ENCODE assay signal across 18 mouse cellular contexts in the genomic region with DNA sequence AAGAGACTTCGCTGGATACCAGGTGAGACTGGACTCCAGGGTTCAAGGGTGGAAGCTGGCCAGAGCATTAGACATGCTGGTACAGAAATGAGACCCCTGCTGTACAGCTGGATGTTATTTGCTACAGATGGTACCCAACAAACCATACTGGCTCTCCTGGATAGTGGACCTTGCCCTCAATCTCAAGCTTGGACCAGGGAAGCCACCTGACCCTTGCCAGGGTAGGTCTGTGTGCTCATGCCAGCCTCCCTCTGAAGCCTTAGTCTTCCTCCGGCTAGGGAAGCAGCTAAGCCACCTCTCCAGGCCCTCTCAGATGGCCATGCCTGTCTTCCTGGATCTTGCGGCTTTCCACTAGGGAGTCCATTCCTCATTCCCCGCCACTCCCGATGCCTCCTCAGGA.
DNase-seq lines count a peak whose midpoint lies in the region; ATAC-seq and TF ChIP-seq lines count a peak whose summit lies in the region.
"Had no signal": no experiment of that assay in that cellular context is flagged by ENCODE, and none has a peak within 500 bp of the region (broad histone marks: within the 10 kb centered on the region; RNA-seq: fewer than 3 reads in every experiment).

No protein-coding gene starts in this region.

- TF ChIP-seq CTCF in kidney, adult 2 months (conservative IDR thresholded peaks at IDR 0.05; ENCODE audit: insufficient read depth, insufficient read length, low read depth, low read length), result no peak
- TF ChIP-seq CTCF in midbrain, postnatal 0 days (IDR thresholded peaks at IDR 0.05), result no peak
- no peak for TF ChIP-seq CTCF in stomach, postnatal 0 days (IDR thresholded peaks at IDR 0.05; ENCODE audit: low read depth)

- peaks cover 3% of the 10 kb centered on the region; the same call in 1 of the 2 replicates for H3K27me3 ChIP-seq in hindbrain, embryonic 10.5 days (ENCODE audit: insufficient read depth, poor library complexity, severe bottlenecking)
- H3K27me3 ChIP-seq in hindbrain, embryonic 11.5 days (ENCODE audit: control insufficient read depth, insufficient read depth, low read length), result no peaks in the 10 kb centered on the region; the same call in 1 of the 2 replicates
- H3K27me3 ChIP-seq in kidney, adult 2 months (replicated peaks; ENCODE audit: control insufficient read depth, insufficient read depth, low read length), result no peaks in the 10 kb centered on the region
- no peaks in the 10 kb centered on the region for H3K27me3 ChIP-seq in kidney, embryonic 16.5 days (ENCODE audit: insufficient read depth, low read length)
- H3K27me3 ChIP-seq in midbrain, embryonic 10.5 days (ENCODE audit: low read depth, poor library complexity, severe bottlenecking), result 0 out of 2 replicates have a peak, but pooled peaks cover 11% of the 10 kb centered on the region
- H3K27me3 ChIP-seq in midbrain, postnatal 0 days (ENCODE audit: insufficient read depth, low read length), result no peaks in the 10 kb centered on the region
- H3K27me3 ChIP-seq in stomach, postnatal 0 days (ENCODE audit: control insufficient read depth, insufficient read depth, low read length), result no peaks in the 10 kb centered on the region
- H3K27me3 ChIP-seq: embryonic facial prominence, embryonic 13.5 days; forebrain, embryonic 13.5 days; heart, embryonic 12.5 days; hindbrain, embryonic 12.5 days had no signal

- no peak for TF ChIP-seq EP300 in stomach, postnatal 0 days (optimal IDR thresholded peaks at IDR 0.05)

- no peak overlapping the region for H3K4me2 ChIP-seq in hindbrain, embryonic 11.5 days (replicated peaks; ENCODE audit: low read depth, low read length)
- H3K4me2 ChIP-seq in kidney, embryonic 16.5 days (replicated peaks; ENCODE audit: low read depth, low read length), result no peak overlapping the region
- H3K4me2 ChIP-seq in midbrain, postnatal 0 days (ENCODE audit: low read depth, low read length, poor library complexity, severe bottlenecking), result no peak overlapping the region
- no peak overlapping the region for H3K4me2 ChIP-seq in stomach, postnatal 0 days (replicated peaks; ENCODE audit: low read depth)
- H3K4me2 ChIP-seq: embryonic facial prominence, embryonic 13.5 days; forebrain, embryonic 13.5 days; heart, embryonic 12.5 days; hindbrain, embryonic 12.5 days had no signal

- H3K9ac ChIP-seq in hindbrain, embryonic 11.5 days (ENCODE audit: low read depth, low read length), result no peak overlapping the region
- H3K9ac ChIP-seq in kidney, embryonic 16.5 days (replicated peaks; ENCODE audit: low read length), result no peak overlapping the region
- H3K9ac ChIP-seq in midbrain, postnatal 0 days (replicated peaks; ENCODE audit: low read length, poor library complexity, severe bottlenecking), result no peak overlapping the region
- no peak overlapping the region for H3K9ac ChIP-seq in stomach, postnatal 0 days (ENCODE audit: low read length)
- H3K9ac ChIP-seq: embryonic facial prominence, embryonic 13.5 days; forebrain, embryonic 13.5 days; heart, embryonic 12.5 days; hindbrain, embryonic 12.5 days had no signal

- H3K4me3 ChIP-seq in hindbrain, embryonic 10.5 days, result no peak overlapping the region
- no peak overlapping the region for H3K4me3 ChIP-seq in hindbrain, embryonic 11.5 days (ENCODE audit: low read depth, low read length)
- no peak overlapping the region for H3K4me3 ChIP-seq in kidney, adult 2 months (ENCODE audit: insufficient read depth, low read depth, low read length)
- H3K4me3 ChIP-seq in kidney, embryonic 16.5 days (ENCODE audit: low read length), result no peak overlapping the region
- no peak overlapping the region for H3K4me3 ChIP-seq in midbrain, embryonic 10.5 days
- H3K4me3 ChIP-seq in midbrain, postnatal 0 days (ENCODE audit: low read depth, low read length), result no peak overlapping the region
- no peak overlapping the region for H3K4me3 ChIP-seq in stomach, postnatal 0 days (ENCODE audit: low read depth, low read length)
- H3K4me3 ChIP-seq: embryonic facial prominence, embryonic 13.5 days; forebrain, embryonic 13.5 days; gastrocnemius, adult 2 months; heart, embryonic 12.5 days; hindbrain, embryonic 12.5 days had no signal

- no peak for ATAC-seq in hindbrain, embryonic 11.5 days (ENCODE audit: low FRiP score)
- ATAC-seq in kidney, embryonic 16.5 days (ENCODE audit: low FRiP score, low TSS enrichment), result no peak
- no peak for ATAC-seq in midbrain, postnatal 0 days (ENCODE audit: low FRiP score)
- no peak for ATAC-seq in stomach, postnatal 0 days (ENCODE audit: low FRiP score, low TSS enrichment)
- ATAC-seq: forebrain, embryonic 13.5 days had no signal

- no peaks in the 10 kb centered on the region for H3K9me3 ChIP-seq in hindbrain, embryonic 10.5 days
- H3K9me3 ChIP-seq in hindbrain, embryonic 11.5 days (ENCODE audit: control insufficient read depth, low read length), result no peaks in the 10 kb centered on the region
- H3K9me3 ChIP-seq in kidney, embryonic 16.5 days (ENCODE audit: low read length), result no peaks in the 10 kb centered on the region
- no peaks in the 10 kb centered on the region for H3K9me3 ChIP-seq in midbrain, embryonic 10.5 days (replicated peaks)
- H3K9me3 ChIP-seq in midbrain, postnatal 0 days (ENCODE audit: low read length), result no peaks in the 10 kb centered on the region
- no peaks in the 10 kb centered on the region for H3K9me3 ChIP-seq in stomach, postnatal 0 days (ENCODE audit: control insufficient read depth, low read length)
- H3K9me3 ChIP-seq: embryonic facial prominence, embryonic 13.5 days; forebrain, embryonic 13.5 days; heart, embryonic 12.5 days; hindbrain, embryonic 12.5 days had no signal

- peaks cover 64% of the 10 kb centered on the region for H3K4me1 ChIP-seq in hindbrain, embryonic 10.5 days (replicated peaks)
- peaks cover 16% of the 10 kb centered on the region for H3K4me1 ChIP-seq in hindbrain, embryonic 11.5 days (replicated peaks; ENCODE audit: control insufficient read depth, insufficient read depth, low read length)
- H3K4me1 ChIP-seq in kidney, adult 2 months (ENCODE audit: control insufficient read depth, insufficient read depth, low read length), result no peaks in the 10 kb centered on the region
- peaks cover 16% of the 10 kb centered on the region for H3K4me1 ChIP-seq in kidney, embryonic 16.5 days (ENCODE audit: insufficient read depth, low read length)
- H3K4me1 ChIP-seq in midbrain, embryonic 10.5 days, result peaks cover 60% of the 10 kb centered on the region
- peaks cover 17% of the 10 kb centered on the region for H3K4me1 ChIP-seq in midbrain, postnatal 0 days (ENCODE audit: insufficient read depth, low read length)
- peaks cover 2% of the 10 kb centered on the region for H3K4me1 ChIP-seq in stomach, postnatal 0 days (replicated peaks; ENCODE audit: control insufficient read depth, insufficient read depth)

- 0 out of 2 replicates have a peak overlapping the region, but pooled peaks have one; percentile 90 for H3K27ac ChIP-seq in hindbrain, embryonic 10.5 days
- H3K27ac ChIP-seq in hindbrain, embryonic 11.5 days (ENCODE audit: low read depth, low read length), result no peak overlapping the region
- no peak overlapping the region for H3K27ac ChIP-seq in kidney, adult 2 months (ENCODE audit: insufficient read depth, low read depth, low read length)
- H3K27ac ChIP-seq in kidney, embryonic 16.5 days (ENCODE audit: low read length), result no peak overlapping the region
- H3K27ac ChIP-seq in midbrain, embryonic 10.5 days (replicated peaks), result peak overlapping the region; percentile 89
- no peak overlapping the region for H3K27ac ChIP-seq in midbrain, postnatal 0 days (ENCODE audit: low read depth, low read length)
- 0 out of 2 replicates have a peak overlapping the region, but pooled peaks have one; percentile 45 for H3K27ac ChIP-seq in stomach, postnatal 0 days (replicated peaks)
- H3K27ac ChIP-seq: embryonic facial prominence, embryonic 13.5 days; forebrain, embryonic 13.5 days; hindbrain, embryonic 12.5 days had no signal

- TF ChIP-seq POLR2A in kidney, adult 2 months (IDR thresholded peaks at IDR 0.05; ENCODE audit: low read depth, low read length), result no peak

- 90% methylated on average over 5 of the region's 5 CpGs for WGBS in hindbrain, embryonic 10.5 days
- WGBS in hindbrain, embryonic 11.5 days, result 94% methylated on average over 5 of the region's 5 CpGs
- WGBS in kidney, adult 2 months, result 87% methylated on average over 5 of the region's 5 CpGs
- WGBS in kidney, embryonic 16.5 days, result 96% methylated on average over 5 of the region's 5 CpGs
- WGBS in midbrain, embryonic 10.5 days, result 94% methylated on average over 5 of the region's 5 CpGs
- WGBS in midbrain, postnatal 0 days, result 96% methylated on average over 5 of the region's 5 CpGs
- WGBS in stomach, postnatal 0 days, result 88% methylated on average over 5 of the region's 5 CpGs

- H3K36me3 ChIP-seq in hindbrain, embryonic 10.5 days, result peaks cover 53% of the 10 kb centered on the region
- no peaks in the 10 kb centered on the region; the same call in 1 of the 2 replicates for H3K36me3 ChIP-seq in hindbrain, embryonic 11.5 days (ENCODE audit: control insufficient read depth, insufficient read depth, low read length)
- H3K36me3 ChIP-seq in kidney, adult 2 months (ENCODE audit: control insufficient read depth, insufficient read depth, low read length), result no peaks in the 10 kb centered on the region
- no peaks in the 10 kb centered on the region for H3K36me3 ChIP-seq in kidney, embryonic 16.5 days (ENCODE audit: insufficient read depth, low read length)
- peaks cover 70% of the 10 kb centered on the region for H3K36me3 ChIP-seq in midbrain, embryonic 10.5 days
- no peaks in the 10 kb centered on the region for H3K36me3 ChIP-seq in midbrain, postnatal 0 days (ENCODE audit: insufficient read depth, low read length)
- H3K36me3 ChIP-seq in stomach, postnatal 0 days (ENCODE audit: control insufficient read depth, insufficient read depth, low read length), result no peaks in the 10 kb centered on the region
- H3K36me3 ChIP-seq: embryonic facial prominence, embryonic 13.5 days; hindbrain, embryonic 12.5 days had no signal

- DNase-seq in hindbrain, embryonic 10.5 days (ENCODE audit: low spot score), result no peak
- no peak for DNase-seq in hindbrain, embryonic 11.5 days (ENCODE audit: low spot score)
- peak; percentile 66 for DNase-seq in kidney, adult 2 months
- DNase-seq in midbrain, embryonic 10.5 days (ENCODE audit: low spot score), result no peak
- no peak for DNase-seq in midbrain, postnatal 0 days (ENCODE audit: low spot score)
- DNase-seq in stomach, postnatal 0 days (ENCODE audit: low spot score), result no peak
- DNase-seq in thymus, adult 18-20 months, result no peak
- DNase-seq: adrenal gland, postnatal 10 days; cerebellum, adult 11-12 months; cerebellum, adult 9-10 months; cerebellum, postnatal 25 days; gastrocnemius, adult 2 months; gastrocnemius, postnatal 25 days had no signal

Comparison
In these comparisons a context has a peak if more than half of its experiments do, and no peak if none do; other contexts are left out.
1. H3K27ac ChIP-seq: peak in hindbrain, embryonic 10.5 days (single experiment), midbrain, embryonic 10.5 days (single experiment) and stomach, postnatal 0 days (single experiment); none in hindbrain, embryonic 11.5 days (single experiment), kidney, adult 2 months (single experiment), kidney, embryonic 16.5 days (single experiment) and midbrain, postnatal 0 days (single experiment).